Mouse (Mus musculus): Measurements from ENCODE around the gene Trip10.

DNA sequence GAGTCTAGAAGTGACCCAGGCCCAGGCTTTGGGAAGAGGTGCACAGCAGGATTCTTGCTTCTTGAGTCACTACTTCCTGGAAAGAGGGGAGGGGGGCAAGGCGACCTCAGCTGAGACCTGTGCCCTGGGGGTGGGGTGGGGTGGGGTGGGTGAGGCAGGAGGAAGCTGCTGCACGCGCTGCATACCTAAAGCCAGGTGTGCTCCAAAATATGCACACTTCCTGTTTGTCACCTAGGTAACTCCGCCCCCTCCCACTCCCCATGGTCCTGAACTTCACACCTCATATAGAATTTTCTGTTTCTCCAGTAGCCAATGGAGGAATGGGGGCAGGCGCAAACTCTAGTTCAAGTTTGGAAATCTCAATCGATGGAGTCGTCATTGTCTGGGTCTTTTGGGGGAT lies 24.6 kb downstream of the Trip10 start:
- no peak for TF ChIP-seq ZNF384 (IDR thresholded peaks at IDR 0.05; ENCODE audit: low read depth, low read length)
- no peak for TF ChIP-seq CTCF (IDR thresholded peaks at IDR 0.05 in 2 of 3, conservative IDR thresholded peaks at IDR 0.05 in 1 of 3; ENCODE audit: control insufficient read depth in 1 of 3, insufficient read depth in 1 of 3, low read depth in 2 of 3, low read length in 3 of 3, poor library complexity in 1 of 3, severe bottlenecking in 1 of 3)
- no peak for TF ChIP-seq EP300 (IDR thresholded peaks at IDR 0.05; ENCODE audit: low read depth in 1 of 2, low read length in 2 of 2)
- TF ChIP-seq TAL1 (IDR thresholded peaks at IDR 0.05; ENCODE audit: low read length): no peak
- TF ChIP-seq MAFK (IDR thresholded peaks at IDR 0.05; ENCODE audit: borderline replicate concordance, low read depth, low read length): no peak
- no peak for TF ChIP-seq KAT2A (conservative IDR thresholded peaks at IDR 0.05; ENCODE audit: low read depth, low read length)
- no peak for TF ChIP-seq MAZ (IDR thresholded peaks at IDR 0.05; ENCODE audit: low read depth, low read length)
- TF ChIP-seq ELF1 (IDR thresholded peaks at IDR 0.05; ENCODE audit: low read depth, low read length): no peak

Measured in MEL (cell line).